Mouse (Mus musculus): Measurements from ENCODE around the gene Polr2h. TPM values are rescaled to one million over a fixed set of nuclear protein-coding genes. Genes with fewer than 3 reads are reported as not detected.

Polr2h gene
- polyA plus RNA-seq, 1 experiment from 2014 or later = 88.0 TPM

DNA sequence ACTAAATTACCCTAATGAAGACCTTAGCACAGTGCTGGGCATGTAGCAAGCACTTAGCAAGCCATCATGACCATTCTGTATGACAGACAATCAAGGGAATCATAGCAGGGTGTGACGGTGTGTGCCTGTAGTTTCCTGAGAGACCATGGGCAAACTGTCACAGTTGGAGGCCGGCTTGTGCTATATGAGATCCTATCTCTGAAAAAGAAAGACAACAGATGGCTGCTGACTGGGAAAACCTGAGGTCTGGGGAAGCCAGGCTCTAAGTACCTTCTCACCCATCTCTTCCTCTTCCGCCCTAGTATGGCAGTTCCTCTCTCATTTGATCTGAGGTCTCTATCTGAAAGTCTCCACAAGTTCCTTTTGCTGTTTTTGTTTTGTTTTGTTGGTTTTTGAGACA lies 11.7 kb upstream of the Polr2h start:
- Histone ChIP-seq H3K27me3 (ENCODE audit: control insufficient read depth, insufficient read depth, low read depth, low read length) (no peaks in the 10 kb centered on the region), H3K36me3 (ENCODE audit: control insufficient read depth, insufficient read depth, low read length) (peaks cover 12% of the 10 kb centered on the region), H3K9me3 (replicated peaks; ENCODE audit: control insufficient read depth, low read length, poor library complexity, severe bottlenecking) (no peaks in the 10 kb centered on the region), H3K4me2 (ENCODE audit: low read length) (no peak overlapping the region), H3K9ac (ENCODE audit: low read depth, low read length) (no peak overlapping the region), H3K4me3 (ENCODE audit: low read depth, low read length) (no peak overlapping the region), H3K27ac (ENCODE audit: low read length) (no peak overlapping the region), H3K4me1 (ENCODE audit: control insufficient read depth, insufficient read depth, low read length) (peaks cover 11% of the 10 kb centered on the region)
- ATAC-seq = no peak
- 77% methylated on average over 3 of the region's 3 CpGs for WGBS

DNA sequence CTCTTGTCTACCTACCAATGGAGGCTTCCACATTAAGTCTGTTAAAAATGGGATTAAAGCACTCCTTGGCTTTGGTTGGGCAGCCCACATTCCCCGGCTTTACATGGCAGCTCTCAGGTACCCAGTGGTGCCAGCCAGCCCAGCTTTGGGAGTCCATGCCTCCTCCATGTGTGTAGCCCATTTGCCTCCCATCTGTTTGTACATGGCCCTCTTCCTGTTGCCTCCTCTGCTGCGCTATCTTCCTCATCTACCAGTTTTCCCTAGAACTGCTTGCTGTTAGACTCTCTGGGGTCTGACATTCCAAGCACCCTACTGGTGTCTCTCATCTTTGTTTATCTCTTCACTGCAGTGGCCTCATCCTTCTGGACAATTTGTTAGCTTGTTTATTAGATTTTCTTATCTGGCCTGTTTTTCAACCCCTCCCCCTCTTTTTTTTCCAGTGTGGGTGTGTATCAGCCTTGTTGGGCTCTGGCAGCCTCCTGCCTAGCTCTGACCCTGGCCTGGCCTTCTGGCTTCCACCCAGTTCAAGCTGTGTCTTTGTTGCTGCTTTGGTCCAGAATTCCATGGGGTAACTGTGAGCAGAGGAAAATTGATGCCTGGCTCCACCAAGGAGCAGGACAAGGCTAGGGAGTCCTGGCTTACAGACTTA lies 10.9 kb upstream of the Polr2h start:
- peaks cover 12% of the 10 kb centered on the region for H3K36me3 ChIP-seq (ENCODE audit: control insufficient read depth, insufficient read depth, low read length)
- H3K27me3 ChIP-seq (ENCODE audit: control insufficient read depth, insufficient read depth, low read depth, low read length) = no peaks in the 10 kb centered on the region
- no peak overlapping the region for H3K4me3 ChIP-seq (ENCODE audit: low read depth, low read length)
- 93% methylated on average over 2 of the region's 2 CpGs for WGBS
- H3K27ac ChIP-seq (ENCODE audit: low read length) = no peak overlapping the region
- no peak overlapping the region for H3K4me2 ChIP-seq (ENCODE audit: low read length)
- no peak for ATAC-seq
- H3K9ac ChIP-seq (ENCODE audit: low read depth, low read length) = no peak overlapping the region
- H3K4me1 ChIP-seq (ENCODE audit: control insufficient read depth, insufficient read depth, low read length) = peaks cover 11% of the 10 kb centered on the region
- H3K9me3 ChIP-seq (replicated peaks; ENCODE audit: control insufficient read depth, low read length, poor library complexity, severe bottlenecking) = no peaks in the 10 kb centered on the region

DNA sequence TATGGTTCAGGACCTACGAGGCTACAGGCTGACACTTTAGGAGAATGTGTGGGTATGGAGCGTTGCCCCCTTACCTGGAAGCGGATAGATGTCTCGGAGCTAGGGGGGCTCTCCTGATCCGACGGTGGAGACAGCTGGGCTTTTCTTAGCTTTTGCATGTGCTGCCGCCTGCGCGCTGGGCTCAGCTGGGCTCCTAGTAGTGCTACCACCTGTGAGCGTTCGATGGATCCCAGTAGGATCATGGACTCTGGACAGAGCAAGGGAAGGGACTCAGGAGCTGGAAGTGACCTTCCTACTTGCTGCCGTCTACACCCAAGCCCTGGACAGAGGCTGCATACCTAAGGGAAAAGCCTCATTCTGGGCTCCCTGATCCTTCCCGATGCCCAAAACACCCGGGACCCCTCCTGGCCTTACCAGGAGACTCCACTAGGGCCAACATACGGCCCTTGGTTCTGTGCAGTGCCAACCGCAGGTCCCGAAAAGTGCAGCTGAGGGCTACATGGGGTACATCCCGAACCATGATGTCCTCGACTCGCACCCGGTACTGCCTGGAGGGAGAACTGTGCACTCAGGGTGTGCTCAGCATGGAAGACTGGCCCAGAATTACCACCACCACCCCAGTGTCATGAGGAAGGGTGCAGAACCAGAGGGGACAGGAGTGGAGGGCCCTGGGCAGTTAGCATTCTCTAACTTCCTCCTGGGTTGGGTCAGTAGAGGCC lies 9.1 kb upstream of the Polr2h start:
- Histone ChIP-seq H3K4me2 (ENCODE audit: low read length) (no peak overlapping the region), H3K9me3 (replicated peaks; ENCODE audit: control insufficient read depth, low read length, poor library complexity, severe bottlenecking) (no peaks in the 10 kb centered on the region), H3K27me3 (ENCODE audit: control insufficient read depth, insufficient read depth, low read depth, low read length) (no peaks in the 10 kb centered on the region), H3K4me3 (ENCODE audit: low read depth, low read length) (no peak overlapping the region), H3K9ac (ENCODE audit: low read depth, low read length) (no peak overlapping the region), H3K36me3 (ENCODE audit: control insufficient read depth, insufficient read depth, low read length) (peaks cover 17% of the 10 kb centered on the region), H3K4me1 (ENCODE audit: control insufficient read depth, insufficient read depth, low read length) (no peaks in the 10 kb centered on the region; the same call in 1 of the 2 replicates), H3K27ac (ENCODE audit: low read length) (no peak overlapping the region)
- ATAC-seq = no peak
- 92% methylated on average over 21 of the region's 21 CpGs for WGBS

DNA sequence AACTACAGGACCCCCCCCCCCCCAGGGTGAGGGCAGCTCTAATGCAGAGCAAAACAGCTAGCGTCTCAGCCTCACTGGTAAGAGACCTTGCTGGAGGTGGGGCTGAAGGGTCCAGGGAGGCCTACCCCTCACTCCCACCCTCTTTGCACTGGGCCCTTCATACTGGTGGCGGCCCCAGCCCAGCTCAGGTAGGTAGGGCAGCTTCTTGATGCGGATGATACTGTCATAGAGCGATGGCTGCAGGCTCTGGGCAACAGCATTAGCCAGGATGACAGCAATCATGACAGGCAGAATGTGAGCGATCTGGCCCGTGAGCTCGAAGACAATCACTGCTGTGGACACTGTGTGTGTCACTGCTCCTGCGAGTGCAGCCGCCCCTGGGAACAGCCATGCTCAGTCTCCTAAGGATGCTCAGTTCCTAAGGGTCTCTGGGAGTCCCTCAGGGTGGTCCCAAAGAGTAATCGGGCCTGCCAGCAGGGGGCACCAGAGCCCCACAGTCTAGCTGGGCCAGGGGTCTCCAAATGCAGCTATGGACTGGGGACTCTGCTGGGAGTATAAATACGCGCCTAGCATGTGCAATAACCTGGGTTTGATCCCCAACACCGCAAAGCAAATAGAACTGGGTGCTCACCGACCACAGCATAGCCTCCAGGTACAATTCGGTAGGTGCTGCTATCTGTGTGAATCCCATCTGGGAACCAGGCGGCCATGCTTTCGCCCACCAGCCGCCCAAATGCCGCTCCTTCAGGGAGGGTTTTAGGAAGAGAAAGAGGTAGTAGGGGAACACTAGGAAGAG lies 8.3 kb upstream of the Polr2h start:
- WGBS = 79% methylated on average over 19 of the region's 19 CpGs
- no peaks in the 10 kb centered on the region for H3K27me3 ChIP-seq (ENCODE audit: control insufficient read depth, insufficient read depth, low read depth, low read length)
- H3K4me1 ChIP-seq (ENCODE audit: control insufficient read depth, insufficient read depth, low read length) = peaks cover 5% of the 10 kb centered on the region
- no peak overlapping the region for H3K4me3 ChIP-seq (ENCODE audit: low read depth, low read length)
- no peak overlapping the region for H3K27ac ChIP-seq (ENCODE audit: low read length)
- H3K9ac ChIP-seq (ENCODE audit: low read depth, low read length) = no peak overlapping the region; the same call in 1 of the 2 replicates
- H3K9me3 ChIP-seq (replicated peaks; ENCODE audit: control insufficient read depth, low read length, poor library complexity, severe bottlenecking) = no peaks in the 10 kb centered on the region
- H3K4me2 ChIP-seq (ENCODE audit: low read length) = no peak overlapping the region
- ATAC-seq = peak; percentile 54
- peaks cover 17% of the 10 kb centered on the region for H3K36me3 ChIP-seq (ENCODE audit: control insufficient read depth, insufficient read depth, low read length)

DNA sequence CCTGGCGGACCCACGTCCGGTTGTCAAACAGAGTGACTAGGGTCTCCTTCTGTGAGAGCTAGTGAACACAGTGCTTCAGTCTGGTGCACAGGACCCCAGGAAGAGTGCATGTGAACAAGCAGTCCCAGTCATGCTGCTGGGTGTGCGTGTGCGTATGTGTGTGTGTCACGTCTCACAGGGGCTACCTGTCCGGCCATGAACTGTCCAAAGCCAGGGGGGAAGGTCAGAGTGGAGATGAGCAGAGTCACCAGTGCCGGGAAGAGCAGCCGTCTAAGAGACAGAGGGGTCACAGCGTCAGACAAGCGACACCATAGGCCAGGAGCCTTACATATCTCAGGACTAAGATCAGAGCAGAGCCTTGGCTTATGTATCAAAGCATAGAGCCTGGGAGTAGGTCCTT lies 7.1 kb upstream of the Polr2h start:
- H3K27me3 ChIP-seq (ENCODE audit: control insufficient read depth, insufficient read depth, low read depth, low read length) = no peaks in the 10 kb centered on the region
- WGBS = 93% methylated on average over 11 of the region's 11 CpGs
- H3K27ac ChIP-seq (ENCODE audit: low read length) = no peak overlapping the region
- no peak overlapping the region for H3K4me3 ChIP-seq (ENCODE audit: low read depth, low read length)
- peaks cover 17% of the 10 kb centered on the region for H3K4me1 ChIP-seq (ENCODE audit: control insufficient read depth, insufficient read depth, low read length)
- no peak overlapping the region for H3K4me2 ChIP-seq (ENCODE audit: low read length)
- no peak overlapping the region for H3K9ac ChIP-seq (ENCODE audit: low read depth, low read length)
- H3K9me3 ChIP-seq (replicated peaks; ENCODE audit: control insufficient read depth, low read length, poor library complexity, severe bottlenecking) = no peaks in the 10 kb centered on the region
- peaks cover 17% of the 10 kb centered on the region for H3K36me3 ChIP-seq (ENCODE audit: control insufficient read depth, insufficient read depth, low read length)
- no peak for ATAC-seq

DNA sequence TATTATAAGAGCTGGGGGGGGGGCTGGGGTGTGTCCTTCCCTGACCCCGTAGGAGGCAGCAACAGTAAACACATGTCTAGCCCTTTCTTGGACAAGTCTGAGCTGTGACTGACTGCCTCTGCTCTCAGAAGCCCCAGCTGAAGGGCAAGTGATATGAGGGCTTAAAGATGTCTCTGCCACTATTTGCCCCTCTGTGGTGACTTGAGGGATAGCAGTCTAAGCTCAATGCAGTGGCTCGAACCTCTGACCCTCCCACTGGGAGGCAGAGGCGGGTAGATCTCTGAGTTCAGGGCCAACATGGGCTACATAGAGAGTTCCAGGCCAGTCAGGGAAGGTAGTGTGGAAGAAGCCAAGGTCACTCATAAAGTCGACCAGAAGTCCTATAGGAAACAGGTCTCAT lies 6.7 kb upstream of the Polr2h start:
- ATAC-seq = no peak
- Histone ChIP-seq H3K9ac (ENCODE audit: low read depth, low read length) (no peak overlapping the region), H3K36me3 (ENCODE audit: control insufficient read depth, insufficient read depth, low read length) (peaks cover 17% of the 10 kb centered on the region), H3K9me3 (replicated peaks; ENCODE audit: control insufficient read depth, low read length, poor library complexity, severe bottlenecking) (no peaks in the 10 kb centered on the region), H3K27me3 (ENCODE audit: control insufficient read depth, insufficient read depth, low read depth, low read length) (no peaks in the 10 kb centered on the region), H3K4me3 (ENCODE audit: low read depth, low read length) (no peak overlapping the region), H3K27ac (ENCODE audit: low read length) (no peak overlapping the region), H3K4me1 (ENCODE audit: control insufficient read depth, insufficient read depth, low read length) (peaks cover 18% of the 10 kb centered on the region), H3K4me2 (ENCODE audit: low read length) (no peak overlapping the region)
- 79% methylated on average over 4 of the region's 4 CpGs for WGBS

DNA sequence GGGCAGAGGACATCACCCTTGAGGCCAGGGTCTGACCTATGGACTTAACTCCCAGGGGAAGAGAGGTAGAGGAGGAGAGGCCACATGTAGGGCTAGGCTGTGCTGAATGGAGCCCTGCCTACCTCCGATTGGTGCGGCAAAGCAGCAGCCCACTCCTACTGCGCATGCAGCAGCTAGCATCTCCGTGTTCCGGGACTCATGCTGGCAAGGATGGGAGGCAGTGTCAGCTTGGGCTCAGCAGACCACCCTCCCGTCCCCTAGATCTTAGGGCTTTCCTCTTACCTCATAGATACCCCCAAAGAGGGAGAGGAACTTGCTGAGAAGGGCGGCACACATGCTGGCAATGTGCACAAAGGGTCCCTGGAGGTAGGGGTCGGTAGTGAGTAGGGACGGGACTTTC lies 5.3 kb upstream of the Polr2h start:
- Histone ChIP-seq H3K4me2 (ENCODE audit: low read length) (no peak overlapping the region), H3K27ac (ENCODE audit: low read length) (no peak overlapping the region), H3K4me3 (ENCODE audit: low read depth, low read length) (no peak overlapping the region), H3K9me3 (replicated peaks; ENCODE audit: control insufficient read depth, low read length, poor library complexity, severe bottlenecking) (no peaks in the 10 kb centered on the region), H3K36me3 (ENCODE audit: control insufficient read depth, insufficient read depth, low read length) (peaks cover 13% of the 10 kb centered on the region), H3K4me1 (ENCODE audit: control insufficient read depth, insufficient read depth, low read length) (peaks cover 21% of the 10 kb centered on the region), H3K9ac (ENCODE audit: low read depth, low read length) (no peak overlapping the region), H3K27me3 (ENCODE audit: control insufficient read depth, insufficient read depth, low read depth, low read length) (no peaks in the 10 kb centered on the region)
- 65% methylated on average over 9 of the region's 9 CpGs for WGBS
- no peak for ATAC-seq

DNA sequence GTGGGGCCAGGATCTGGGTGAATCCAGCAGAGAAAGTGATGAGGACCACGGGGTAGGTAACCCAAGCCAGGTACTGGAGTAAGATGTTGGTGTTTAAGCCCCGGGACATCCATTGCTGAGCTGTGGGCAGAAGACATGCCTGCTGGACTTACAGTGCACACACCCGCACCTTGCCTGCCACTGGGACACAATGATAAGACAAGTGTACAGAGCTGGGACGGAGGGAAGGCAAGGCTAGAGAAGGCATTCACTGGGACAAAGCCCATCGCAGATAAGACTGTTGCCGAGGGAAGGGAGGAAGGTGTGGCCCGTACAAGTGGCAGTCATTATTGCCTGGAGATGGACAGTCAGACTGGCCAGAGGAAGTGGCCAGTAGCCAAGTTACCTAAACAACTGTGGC lies 4.6 kb upstream of the Polr2h start:
- no peak overlapping the region for H3K27ac ChIP-seq (ENCODE audit: low read length)
- WGBS = 96% methylated on average over 7 of the region's 7 CpGs
- H3K9ac ChIP-seq (ENCODE audit: low read depth, low read length) = no peak overlapping the region
- H3K36me3 ChIP-seq (ENCODE audit: control insufficient read depth, insufficient read depth, low read length) = peaks cover 9% of the 10 kb centered on the region
- no peaks in the 10 kb centered on the region for H3K27me3 ChIP-seq (ENCODE audit: control insufficient read depth, insufficient read depth, low read depth, low read length)
- H3K4me2 ChIP-seq (ENCODE audit: low read length) = no peak overlapping the region
- H3K4me1 ChIP-seq (ENCODE audit: control insufficient read depth, insufficient read depth, low read length) = peaks cover 21% of the 10 kb centered on the region
- no peak overlapping the region for H3K4me3 ChIP-seq (ENCODE audit: low read depth, low read length)
- ATAC-seq = no peak
- no peaks in the 10 kb centered on the region for H3K9me3 ChIP-seq (replicated peaks; ENCODE audit: control insufficient read depth, low read length, poor library complexity, severe bottlenecking)
